Mouse (Mus musculus): ENCODE results near the gene Cers3.

Cers3 gene

DNA sequence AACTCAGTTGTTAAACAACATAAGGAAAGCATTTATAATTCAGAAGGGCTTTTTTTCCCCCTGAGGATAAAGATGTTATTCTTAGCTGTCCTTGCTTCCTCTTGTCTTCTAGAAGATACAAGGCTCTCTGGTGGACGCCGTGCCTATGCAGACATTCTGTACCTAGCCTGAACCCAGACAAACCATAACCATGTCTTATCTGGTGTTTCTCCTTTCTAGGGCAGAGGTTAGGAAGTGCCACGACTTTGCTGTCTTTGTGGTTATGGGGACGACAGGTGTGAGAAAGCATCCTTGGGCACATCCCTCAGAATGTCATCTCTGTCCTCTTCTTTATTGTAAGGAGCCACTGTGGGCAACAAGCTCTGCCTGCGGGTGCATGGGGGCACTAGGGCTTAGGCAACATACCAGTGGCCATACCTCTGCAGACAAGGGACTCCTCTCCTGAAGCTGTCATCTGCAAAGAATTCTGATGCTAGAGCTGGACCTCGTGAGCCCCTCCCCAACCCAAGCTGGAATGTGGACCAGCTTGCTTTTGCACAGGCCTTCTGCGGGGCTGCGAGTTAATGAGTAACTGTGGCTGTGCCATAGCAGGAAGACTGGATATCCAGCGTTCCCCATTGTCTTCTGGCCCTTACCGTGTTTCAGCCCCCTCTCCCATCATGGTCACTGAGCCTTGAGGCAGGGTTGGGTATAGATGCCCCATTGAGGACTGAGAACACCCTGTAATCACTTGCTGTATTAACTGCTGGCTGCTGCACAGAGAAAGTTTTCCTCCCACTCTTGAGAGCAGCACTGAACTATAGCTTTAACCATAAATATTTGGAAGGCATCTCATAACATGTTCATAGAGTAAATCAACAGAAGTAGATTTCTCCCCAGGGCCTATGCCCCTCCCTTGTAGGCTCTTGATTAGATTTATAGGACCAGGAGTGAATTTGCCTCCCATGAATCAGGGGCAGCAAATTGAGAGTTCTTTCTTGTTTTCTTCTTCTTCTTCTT lies 36.9 kb downstream of the Cers3 start:
- no peak for DNase-seq (ENCODE audit: low read depth)

DNA sequence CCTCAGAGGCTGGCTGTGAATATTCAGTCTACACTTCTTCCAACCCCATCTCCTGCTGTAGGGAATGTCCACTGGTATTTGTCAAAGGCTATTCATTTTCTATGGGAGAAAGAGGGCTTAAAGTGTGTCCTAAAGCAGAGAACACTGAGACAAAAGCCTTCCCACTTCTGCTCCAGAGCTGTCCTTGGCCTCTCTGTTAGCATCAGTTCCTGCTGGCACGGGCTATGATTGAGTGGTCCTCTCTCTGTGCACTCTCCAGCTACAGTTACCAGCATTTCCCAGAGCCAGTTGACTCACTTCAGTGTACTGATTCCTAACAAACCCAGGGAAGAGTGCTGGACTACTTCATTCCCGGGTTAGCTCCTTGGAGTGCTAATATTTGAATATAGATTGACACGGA lies 43.2 kb downstream of the Cers3 start:
- DNase-seq (ENCODE audit: low read depth): no peak

DNA sequence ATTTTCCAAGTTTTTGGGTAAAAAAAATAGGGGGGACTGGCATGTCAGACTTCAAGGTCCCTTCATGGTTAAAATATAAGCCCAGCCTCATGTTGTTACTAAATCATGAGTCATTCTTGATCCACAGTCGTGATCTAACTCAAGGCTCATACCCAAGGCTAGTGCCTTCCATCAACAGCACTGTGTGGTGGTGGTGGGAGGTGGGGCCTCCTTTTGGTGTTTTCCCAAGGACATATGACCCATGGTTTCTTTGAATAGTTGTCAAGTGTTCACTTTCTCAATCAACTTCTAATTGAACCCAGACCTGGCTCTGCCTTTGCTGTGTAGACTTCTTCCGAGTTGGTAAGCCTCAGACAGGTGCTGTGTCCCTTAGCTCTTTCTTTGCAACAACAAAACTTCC lies 44.5 kb downstream of the Cers3 start:
- no peak for DNase-seq (ENCODE audit: low read depth)

DNA sequence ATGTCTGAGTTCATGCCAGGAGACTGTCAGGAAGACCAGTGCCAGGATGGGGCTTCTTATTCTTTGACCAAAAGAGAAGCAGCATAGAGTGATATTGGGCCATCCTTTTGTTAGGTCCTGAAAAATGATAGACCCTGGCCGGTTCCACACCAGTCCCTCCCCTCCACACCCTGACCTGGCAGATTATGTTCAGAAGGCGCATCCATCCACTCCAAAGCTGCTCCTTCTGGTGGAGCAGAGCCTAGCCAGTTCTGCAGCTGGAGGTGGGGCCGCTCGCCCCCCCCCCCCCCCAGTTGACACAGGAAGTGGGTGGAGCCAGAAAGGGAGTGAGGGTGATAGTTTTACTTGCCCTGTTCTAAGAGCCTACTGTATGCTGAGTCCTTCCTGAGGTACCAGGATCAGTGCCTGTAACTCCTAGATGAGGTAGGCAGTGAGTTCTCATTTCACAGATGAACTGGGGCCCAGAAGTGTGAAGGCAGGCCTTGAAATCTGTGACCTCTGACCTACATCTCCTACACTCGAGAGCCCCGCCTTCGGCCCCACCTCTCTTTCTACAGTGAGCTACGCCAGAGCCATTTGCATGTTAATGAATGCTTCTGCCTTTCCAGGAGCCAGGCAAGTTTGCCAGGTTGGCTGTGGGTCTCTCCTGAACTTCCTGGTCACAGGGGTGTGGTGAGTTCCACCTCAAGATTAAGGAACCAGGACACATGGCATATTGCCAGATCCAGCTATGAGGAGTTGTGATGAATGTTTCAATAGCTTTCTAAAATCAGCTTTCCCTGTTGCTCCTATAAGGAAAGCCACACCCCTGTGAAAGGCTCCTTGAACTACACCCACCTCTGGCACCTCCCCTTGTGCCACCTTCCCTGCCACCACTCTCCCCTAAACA lies 46.8 kb downstream of the Cers3 start:
- no peak for DNase-seq (ENCODE audit: low read depth)

DNA sequence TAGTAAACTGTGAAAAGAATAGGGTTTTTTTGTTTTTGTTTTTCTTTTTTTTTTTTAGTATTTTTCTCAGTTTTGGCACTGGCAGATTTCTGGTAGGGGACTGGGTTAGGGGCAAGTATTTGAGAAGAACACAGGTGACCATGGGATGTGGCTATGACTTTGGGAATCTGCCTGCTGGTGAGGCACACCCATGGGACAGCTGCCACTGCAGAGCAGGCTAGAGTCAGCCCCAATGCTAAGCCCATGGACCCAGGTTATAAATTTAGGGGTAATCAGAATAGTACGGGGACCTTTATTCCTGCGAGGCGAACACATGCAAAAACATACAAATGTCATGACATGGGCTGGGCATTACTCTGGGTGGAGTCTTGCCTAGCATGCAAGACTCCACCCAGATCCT lies 47.7 kb downstream of the Cers3 start:
- DNase-seq (ENCODE audit: low read depth): no peak

DNA sequence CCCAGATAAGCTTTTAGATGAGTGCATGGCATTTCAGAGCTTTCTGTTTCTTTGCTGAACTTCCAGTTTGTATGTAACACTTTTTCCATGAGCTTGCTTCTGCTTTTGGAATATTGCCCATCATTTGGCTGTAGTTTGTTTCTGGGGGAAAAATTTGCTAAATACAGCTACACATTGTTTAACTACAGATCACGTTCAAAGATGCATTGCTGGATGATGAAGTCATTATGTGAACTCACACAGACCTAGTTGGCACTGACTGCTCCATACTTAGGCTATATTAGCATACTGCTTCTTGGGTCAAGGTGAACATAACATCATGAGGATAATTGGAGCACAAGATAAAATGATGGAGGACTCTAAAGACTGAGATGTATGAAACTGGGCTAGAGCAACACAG lies 53.6 kb downstream of the Cers3 start:
- DNase-seq (ENCODE audit: low read depth): no peak

DNA sequence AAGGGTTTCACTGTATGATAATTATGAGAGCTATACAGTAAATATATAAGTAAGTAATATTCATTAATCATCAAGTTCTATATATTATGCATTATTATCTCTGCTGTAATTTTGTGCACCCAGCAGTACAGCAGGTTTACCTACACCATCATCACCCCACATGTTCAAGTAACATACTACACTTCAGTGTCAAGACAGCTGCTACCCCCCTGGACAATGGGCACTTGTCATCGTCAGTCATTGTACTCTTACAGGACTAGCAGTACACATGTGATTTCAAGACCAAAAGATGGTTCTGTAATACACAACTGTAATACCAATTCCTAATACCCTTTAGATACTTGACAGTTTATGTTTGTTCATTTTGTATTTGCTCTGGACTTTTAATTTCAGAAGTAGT lies 54.0 kb downstream of the Cers3 start:
- DNase-seq (ENCODE audit: low read depth): no peak

DNA sequence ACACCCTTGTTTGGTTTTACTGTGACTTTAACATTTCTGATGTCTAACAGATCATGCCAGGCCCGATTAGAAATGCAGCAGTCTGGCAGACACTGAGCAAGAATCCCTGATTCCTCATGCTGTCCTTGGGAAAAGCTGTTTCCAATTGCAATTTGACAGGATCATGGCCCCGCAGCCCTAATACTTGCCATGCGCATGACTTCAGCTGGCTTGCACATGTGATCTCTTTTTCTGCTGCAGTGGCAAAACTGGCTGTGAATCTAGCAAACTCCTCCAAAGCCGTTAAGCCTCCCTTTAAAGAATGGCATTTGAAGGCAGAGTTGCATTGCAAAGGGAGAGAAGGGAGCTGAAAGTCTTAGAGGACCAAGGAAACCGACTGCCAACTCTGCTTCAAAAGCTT lies 55.5 kb downstream of the Cers3 start:
- DNase-seq (ENCODE audit: low read depth): no peak

DNA sequence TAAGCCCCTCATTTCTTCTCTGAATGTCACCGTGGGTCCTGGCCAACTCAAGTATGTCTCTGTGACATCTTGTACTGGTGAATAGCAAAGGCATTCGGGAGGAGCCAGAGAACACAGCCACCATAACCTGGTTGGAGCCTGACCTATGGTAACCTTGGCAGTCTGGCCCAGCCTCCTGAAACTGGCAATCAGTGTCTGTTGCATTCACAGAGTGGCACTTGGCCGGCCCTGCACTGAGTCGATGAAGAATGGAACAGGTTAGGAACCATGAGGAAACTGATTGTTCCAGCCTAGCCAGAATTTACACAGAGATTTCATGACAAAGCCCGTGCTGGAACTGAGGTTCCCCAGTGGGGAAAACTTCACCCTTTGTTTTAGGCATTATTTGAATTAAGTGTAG lies 57.5 kb downstream of the Cers3 start:
- no peak for DNase-seq (ENCODE audit: low read depth)

DNA sequence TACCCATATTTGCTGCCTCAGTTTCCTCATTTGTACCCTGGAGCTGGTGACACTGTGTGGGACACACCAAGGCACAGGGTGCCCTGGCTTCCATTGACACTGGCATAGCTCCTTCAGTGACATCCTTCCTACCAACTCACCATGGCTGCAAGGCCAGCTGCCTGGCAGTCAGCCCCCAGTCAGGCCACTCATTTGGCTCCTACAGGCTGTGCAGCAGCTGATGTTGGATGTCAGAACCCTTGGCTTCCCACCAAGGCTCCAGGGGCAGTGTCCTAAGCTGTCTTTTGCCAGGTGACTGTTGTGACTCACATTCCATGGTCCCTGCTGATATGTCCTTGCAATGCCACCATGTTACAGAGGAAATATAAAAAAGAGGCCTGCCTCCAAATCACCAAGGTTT lies 58.5 kb downstream of the Cers3 start:
- DNase-seq (ENCODE audit: low read depth): no peak

DNA sequence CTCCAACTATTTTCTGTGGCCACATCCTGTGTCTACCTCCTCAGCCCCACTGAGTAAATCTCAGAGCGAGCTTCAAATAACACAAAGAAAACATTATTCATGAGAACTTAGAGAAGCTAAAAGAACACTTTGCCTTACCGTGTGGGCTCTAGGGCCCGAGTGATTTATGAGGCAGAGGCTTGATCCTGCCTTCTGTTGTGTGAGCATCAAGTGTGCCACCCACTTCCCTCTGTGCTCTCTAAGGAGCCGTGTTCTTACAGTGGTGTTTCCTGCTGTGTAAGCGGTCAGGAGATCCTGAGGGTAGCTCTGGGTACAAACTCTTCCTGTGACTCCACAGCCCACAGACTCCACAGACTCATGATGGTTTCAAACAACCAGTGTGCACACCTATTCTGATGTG lies 60.5 kb downstream of the Cers3 start:
- no peak for DNase-seq (ENCODE audit: low read depth)

DNA sequence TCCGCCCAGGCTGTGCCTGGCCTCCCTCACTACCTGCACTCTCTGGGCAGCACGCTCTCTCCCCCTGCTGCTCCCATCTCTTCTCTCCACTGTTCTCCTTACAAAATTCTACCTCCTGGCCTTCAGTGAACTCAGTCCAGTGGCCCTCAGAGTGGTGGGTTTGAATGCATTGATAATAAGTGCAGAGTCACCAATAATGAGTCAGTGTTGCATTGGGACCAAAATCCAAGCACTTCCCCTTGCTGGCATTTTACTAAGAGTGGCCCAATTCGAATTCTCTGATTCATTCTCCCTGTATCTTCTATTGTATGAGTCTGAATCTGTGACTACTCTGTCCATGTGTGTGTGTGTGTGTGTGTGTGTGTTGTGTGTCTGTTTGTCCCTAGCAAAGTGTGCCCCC lies 63.5 kb downstream of the Cers3 start:
- DNase-seq (ENCODE audit: low read depth): no peak

DNA sequence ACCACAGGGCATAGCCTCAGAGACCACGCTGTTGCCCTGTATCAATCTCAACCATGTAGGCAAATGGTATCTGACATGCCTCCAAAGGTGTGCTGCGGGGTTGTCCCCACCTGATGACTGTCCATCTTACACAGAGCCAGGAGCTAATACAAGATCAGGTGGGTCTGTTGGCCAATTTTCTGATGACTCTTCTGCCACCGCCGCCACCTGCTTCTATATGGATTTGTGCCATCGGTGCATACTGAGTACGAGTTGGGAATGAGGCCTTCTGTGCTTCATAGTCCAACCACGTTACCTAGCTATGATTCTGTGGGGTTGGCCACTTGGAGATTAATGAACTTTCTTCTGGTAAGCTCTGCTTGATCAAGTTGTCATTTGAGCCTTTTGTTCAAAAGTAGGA lies 67.1 kb downstream of the Cers3 start:
- DNase-seq (ENCODE audit: low read depth): no peak

DNA sequence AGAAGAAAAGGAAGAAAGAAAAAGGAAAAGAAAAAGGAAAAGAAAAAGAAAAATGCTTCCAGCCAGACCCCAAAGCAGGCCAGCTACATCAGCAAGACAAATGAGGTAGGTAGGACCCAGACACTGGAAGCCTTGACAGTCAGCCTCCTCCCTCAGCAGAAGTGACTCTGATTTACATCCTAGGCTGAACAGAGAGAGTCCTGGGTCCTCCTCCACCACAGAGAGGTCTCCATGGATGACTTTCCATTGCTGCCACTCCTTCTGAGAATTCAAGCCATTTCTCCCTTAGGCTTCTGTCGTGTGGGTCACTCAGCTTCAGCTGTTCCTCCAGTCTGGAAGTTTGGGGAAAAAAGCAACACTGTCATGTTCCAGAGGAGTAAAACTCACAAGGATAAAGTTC lies 68.0 kb downstream of the Cers3 start:
- DNase-seq (ENCODE audit: low read depth): no peak

DNA sequence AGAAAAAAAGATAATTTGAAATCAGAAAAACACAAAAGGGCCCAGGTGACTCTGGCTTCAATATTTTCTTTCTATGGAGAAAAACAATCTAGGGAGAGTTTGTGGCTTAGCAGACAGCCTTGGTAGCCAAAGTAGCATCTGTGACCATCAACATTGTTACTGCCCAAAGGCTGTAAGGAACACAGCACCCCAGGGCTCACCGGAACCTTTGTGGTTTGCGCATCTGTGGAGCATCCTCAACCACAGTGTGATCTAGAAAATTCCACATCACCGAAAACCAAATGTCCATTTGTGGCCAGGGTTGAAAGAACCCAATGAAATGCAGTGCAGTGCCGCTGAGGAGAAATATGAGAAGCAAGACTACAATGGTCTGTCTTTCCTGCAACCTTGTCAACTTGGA lies 69.0 kb downstream of the Cers3 start:
- no peak for DNase-seq (ENCODE audit: low read depth)

DNA sequence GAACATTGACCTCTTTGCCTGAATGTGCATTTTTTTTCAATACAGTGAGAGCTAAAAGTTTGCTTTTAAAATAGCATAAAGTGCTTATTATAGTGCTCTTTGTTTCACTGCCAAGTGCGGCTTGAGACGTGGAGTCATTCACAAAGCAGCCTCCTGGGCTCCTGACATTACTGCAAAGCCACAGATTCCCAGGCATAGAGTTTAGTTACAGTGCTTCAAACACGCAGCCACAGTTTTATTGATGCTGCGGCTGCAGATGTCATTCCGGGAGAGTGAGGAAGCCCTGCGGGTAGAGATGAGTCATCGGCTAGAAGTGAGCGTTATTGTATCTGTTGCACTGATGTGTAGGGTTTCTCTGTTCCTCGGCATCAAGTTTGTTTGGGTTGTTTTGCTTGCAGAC lies 69.4 kb downstream of the Cers3 start:
- DNase-seq (ENCODE audit: low read depth): no peak

DNA sequence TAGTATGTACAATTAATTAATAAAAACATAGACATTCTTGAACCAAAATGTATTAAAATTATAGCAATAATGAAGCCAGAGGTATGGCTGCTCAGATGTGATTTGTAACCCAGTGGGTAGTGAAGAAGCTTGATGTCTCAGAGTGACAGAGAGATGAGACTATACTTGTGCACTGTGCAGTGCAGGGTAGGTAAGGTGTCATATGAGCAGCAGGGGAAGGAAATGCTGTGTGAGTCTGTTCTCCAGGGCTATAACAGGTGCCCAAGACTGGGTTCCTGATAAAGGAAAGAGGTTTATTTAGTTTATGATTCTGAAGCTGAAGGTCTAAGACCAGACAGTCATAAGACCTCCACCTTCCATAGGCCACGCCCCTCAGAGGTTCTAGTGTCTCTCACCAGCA lies 69.9 kb downstream of the Cers3 start:
- DNase-seq (ENCODE audit: low read depth): no peak

DNA sequence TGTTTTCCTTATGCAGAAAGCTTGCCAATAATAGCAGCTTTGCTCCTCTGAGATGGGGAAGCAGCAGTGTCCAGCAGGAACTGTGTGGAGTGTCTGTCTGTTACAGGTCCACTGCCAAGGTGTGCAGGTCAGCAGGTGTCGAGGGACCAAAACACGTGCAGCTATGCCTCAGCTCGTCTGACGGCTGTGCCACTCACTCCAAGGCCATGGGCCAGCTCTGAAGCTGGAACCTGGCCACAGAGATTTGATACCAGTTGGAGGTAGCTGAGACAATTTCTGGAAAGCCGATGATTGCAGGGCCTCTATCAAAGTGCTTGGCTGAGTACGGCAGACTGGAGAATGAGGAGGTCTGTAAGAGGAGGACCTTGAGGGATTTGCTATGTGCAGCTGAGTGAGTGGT lies 72.2 kb downstream of the Cers3 start:
- DNase-seq (ENCODE audit: low read depth): no peak

DNA sequence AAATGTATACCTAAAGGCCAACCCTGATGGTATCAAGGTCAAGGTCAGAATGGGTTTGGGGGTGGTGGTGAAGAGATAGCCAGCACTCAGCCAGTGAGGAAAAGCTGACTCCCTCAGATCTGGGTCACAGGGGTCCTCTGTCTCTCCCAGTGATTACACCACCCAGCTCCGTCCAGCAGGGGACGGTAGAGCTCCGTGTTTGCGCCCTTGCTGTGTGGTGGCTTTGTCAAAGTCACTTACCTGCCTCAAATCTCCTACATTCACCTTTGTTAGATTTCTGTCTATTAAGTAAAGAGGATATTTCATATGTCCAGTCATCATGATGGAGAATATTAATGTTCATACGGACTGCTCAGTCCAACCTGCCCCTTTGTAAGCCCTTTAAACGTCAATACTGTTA lies 76.7 kb downstream of the Cers3 start:
- DNase-seq (ENCODE audit: low read depth): no peak

DNA sequence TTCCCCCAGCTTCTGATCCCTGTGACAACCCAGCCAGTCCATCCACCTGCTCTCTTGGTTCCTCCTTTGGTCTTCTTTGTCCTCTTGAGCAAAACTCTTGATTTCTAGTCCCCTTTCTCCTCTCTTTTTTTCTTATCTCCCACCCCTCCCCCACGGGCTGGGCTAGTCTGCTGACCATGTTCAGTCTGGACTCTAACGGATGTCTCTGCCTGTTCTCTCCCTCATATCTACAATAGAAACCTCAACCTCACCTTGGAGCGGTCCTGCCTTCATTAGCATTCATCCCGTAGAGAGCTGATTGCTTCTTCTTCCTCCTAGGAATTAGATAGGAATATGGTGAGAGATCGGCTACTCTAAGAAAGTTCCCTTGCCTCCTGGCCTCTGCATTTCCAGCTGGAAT lies 87.5 kb downstream of the Cers3 start:
- DNase-seq (ENCODE audit: low read depth): no peak

DNA sequence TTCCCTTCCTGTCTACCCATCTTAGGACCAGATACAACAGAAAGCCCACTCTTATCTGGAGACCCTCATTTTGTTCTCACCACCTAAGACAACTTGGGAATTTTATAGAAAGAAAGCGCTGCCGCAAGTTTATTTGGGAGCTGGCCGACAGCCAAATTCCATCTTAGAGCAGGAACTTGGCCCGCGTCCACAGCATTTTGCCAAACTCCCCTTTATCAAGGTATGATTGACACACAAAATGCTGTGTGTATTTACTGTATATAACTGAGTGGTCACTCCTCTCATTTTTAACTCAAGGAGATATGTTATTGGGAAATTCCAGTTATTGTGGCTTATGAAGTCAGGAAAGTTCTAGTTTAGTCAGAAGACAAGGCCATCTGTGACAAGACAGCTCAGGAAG lies 88.0 kb downstream of the Cers3 start:
- DNase-seq (ENCODE audit: low read depth): no peak

DNA sequence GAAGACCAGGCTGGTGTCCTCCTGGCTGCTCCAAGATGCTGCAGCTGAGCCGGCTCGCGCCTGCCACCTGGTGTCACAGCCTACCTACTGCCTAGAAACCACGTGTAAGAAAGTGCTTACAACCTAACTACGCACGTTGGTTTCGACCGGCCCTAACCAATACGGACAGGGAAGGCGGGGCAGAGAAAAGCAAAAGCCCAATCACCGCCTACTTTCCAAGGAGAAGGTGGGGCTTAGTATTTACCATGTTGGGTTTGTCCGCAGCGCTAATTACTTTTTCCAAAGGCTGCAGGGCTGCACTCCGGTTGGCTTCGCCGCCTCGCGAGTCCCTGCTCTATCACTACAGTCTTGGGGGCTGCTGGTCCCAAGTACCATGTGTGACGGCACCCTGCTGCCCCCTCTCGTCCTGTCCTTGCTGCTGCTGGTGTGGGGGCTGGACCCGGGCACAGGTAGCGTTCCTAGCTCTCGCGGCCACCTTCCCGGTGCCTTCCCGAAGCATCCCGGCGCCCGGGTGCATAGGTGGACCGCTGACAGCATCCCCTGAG lies 96.2 kb downstream of the Cers3 start, which contains the start of gene Adamts17:
Gene Adamts17 (plus strand): TSS at position 273 of the 545 bp plus-strand sequence.
- peak; percentile 76 for DNase-seq (ENCODE audit: low read depth)

Measured in c-Kit-positive CD71-positive TER-119-negative erythroid progenitor cells, embryonic 14.5 days (primary cell).